8 mouse cellular contexts compared by ENCODE assay signal in the genomic region with DNA sequence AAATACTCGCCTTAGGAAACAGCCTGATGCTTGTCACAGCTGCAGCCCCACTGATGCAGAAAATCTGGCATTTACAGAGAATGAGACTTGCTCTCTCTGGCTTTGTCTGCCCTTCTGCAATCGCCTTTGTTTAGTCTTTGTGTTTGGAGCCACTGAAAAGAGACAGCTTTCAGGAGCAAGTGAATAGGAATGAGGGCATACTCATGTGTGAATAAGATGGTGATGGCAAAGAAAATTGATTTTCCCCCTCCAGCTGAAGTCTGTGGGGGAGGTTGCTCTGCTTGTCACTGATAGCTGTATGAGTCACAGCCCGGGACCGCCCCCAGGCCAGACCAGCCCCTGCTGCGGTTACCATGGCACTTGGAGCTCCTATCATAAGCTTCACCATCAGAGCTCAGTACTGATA.
A peak's percentile ranks its signal among the peaks of the same experiment; 100 is the strongest.
DNase-seq lines count a peak whose midpoint lies in the region; ATAC-seq lines count a peak whose summit lies in the region.
"Had no signal": no experiment of that assay in that cellular context is flagged by ENCODE, and none has a peak within 500 bp of the region (broad histone marks: within the 10 kb centered on the region; RNA-seq: fewer than 3 reads in every experiment).

No protein-coding gene starts in this region.

- intact Hi-C loops in left cerebral cortex, postnatal 4 days (cut with DNase I), result no loop called here

- no peak overlapping the region for H3K4me3 ChIP-seq in forebrain, embryonic 14.5 days (ENCODE audit: low read depth, low read length)
- H3K4me3 ChIP-seq in hindbrain, embryonic 11.5 days (ENCODE audit: low read depth, low read length), result no peak overlapping the region
- no peak overlapping the region for H3K4me3 ChIP-seq in neural tube, embryonic 15.5 days (replicated peaks)
- H3K4me3 ChIP-seq: megakaryocyte, embryonic 14.5 days had no signal

- H3K9ac ChIP-seq in forebrain, embryonic 14.5 days (ENCODE audit: low read length), result peak overlapping the region; percentile 43
- peak overlapping the region; percentile 34 for H3K9ac ChIP-seq in hindbrain, embryonic 11.5 days (ENCODE audit: low read depth, low read length)
- H3K9ac ChIP-seq in neural tube, embryonic 15.5 days (replicated peaks), result peak overlapping the region; percentile 37; the same call in 1 of the 2 replicates

- peak; percentile 99 for DNase-seq in Muller cell, postnatal 12 days (ENCODE audit: inconsistent ontology term)
- DNase-seq in brain, embryonic 18.5 days (ENCODE audit: low read depth, low spot score), result peak; percentile 78
- DNase-seq in forebrain, embryonic 14.5 days (ENCODE audit: low spot score), result peak; percentile 96
- peak; percentile 91 for DNase-seq in hindbrain, embryonic 11.5 days (ENCODE audit: low spot score)
- peak; percentile 92 for DNase-seq in left cerebral cortex, postnatal 4 days

- no peaks in the 10 kb centered on the region for H3K27me3 ChIP-seq in forebrain, embryonic 14.5 days (replicated peaks; ENCODE audit: control insufficient read depth, insufficient read depth, low read length)
- no peaks in the 10 kb centered on the region for H3K27me3 ChIP-seq in hindbrain, embryonic 11.5 days (ENCODE audit: control insufficient read depth, insufficient read depth, low read length)
- H3K27me3 ChIP-seq in neural tube, embryonic 15.5 days (replicated peaks), result no peaks in the 10 kb centered on the region
- H3K27me3 ChIP-seq: megakaryocyte, embryonic 14.5 days had no signal

- H3K36me3 ChIP-seq in forebrain, embryonic 14.5 days (ENCODE audit: control insufficient read depth, insufficient read depth, low read length), result no peaks in the 10 kb centered on the region
- no peaks in the 10 kb centered on the region for H3K36me3 ChIP-seq in hindbrain, embryonic 11.5 days (ENCODE audit: control insufficient read depth, insufficient read depth, low read length)
- H3K36me3 ChIP-seq in neural tube, embryonic 15.5 days, result no peaks in the 10 kb centered on the region

- peaks cover 34% of the 10 kb centered on the region for H3K4me1 ChIP-seq in forebrain, embryonic 14.5 days (ENCODE audit: control insufficient read depth, insufficient read depth, low read length)
- H3K4me1 ChIP-seq in hindbrain, embryonic 11.5 days (replicated peaks; ENCODE audit: control insufficient read depth, insufficient read depth, low read length), result peaks cover 4% of the 10 kb centered on the region; the same call in 1 of the 2 replicates
- H3K4me1 ChIP-seq in neural tube, embryonic 15.5 days, result peaks cover 31% of the 10 kb centered on the region
- H3K4me1 ChIP-seq: megakaryocyte, embryonic 14.5 days had no signal

- H3K27ac ChIP-seq in forebrain, embryonic 14.5 days (ENCODE audit: low read depth, low read length), result peak overlapping the region; percentile 96
- peak overlapping the region; percentile 92 for H3K27ac ChIP-seq in hindbrain, embryonic 11.5 days (ENCODE audit: low read depth, low read length)
- peak overlapping the region; percentile 90 for H3K27ac ChIP-seq in neural tube, embryonic 15.5 days (replicated peaks)

- peak overlapping the region; percentile 34; the same call in 1 of the 2 replicates for H3K4me2 ChIP-seq in forebrain, embryonic 14.5 days (ENCODE audit: low read length)
- H3K4me2 ChIP-seq in hindbrain, embryonic 11.5 days (replicated peaks; ENCODE audit: low read depth, low read length), result no peak overlapping the region
- H3K4me2 ChIP-seq in neural tube, embryonic 15.5 days, result peak overlapping the region; percentile 36

- ATAC-seq in forebrain, embryonic 14.5 days, result peak; percentile 98
- peak; percentile 99 for ATAC-seq in hindbrain, embryonic 11.5 days (ENCODE audit: low FRiP score)
- ATAC-seq in neural tube, embryonic 15.5 days (ENCODE audit: low FRiP score), result peak; percentile 95
- no peak for ATAC-seq in megakaryocyte-erythroid progenitor cell, adult 5-6 weeks (replicated peaks; ENCODE audit: low FRiP score, low TSS enrichment, poor library complexity, severe bottlenecking)

- 3% methylated on average over 5 of the region's 5 CpGs for WGBS in forebrain, embryonic 14.5 days
- 8% methylated on average over 5 of the region's 5 CpGs for WGBS in hindbrain, embryonic 11.5 days
- WGBS in neural tube, embryonic 15.5 days, result 0% methylated on average over 5 of the region's 5 CpGs

- H3K9me3 ChIP-seq in forebrain, embryonic 14.5 days (replicated peaks; ENCODE audit: control insufficient read depth, low read length), result no peaks in the 10 kb centered on the region
- no peaks in the 10 kb centered on the region for H3K9me3 ChIP-seq in hindbrain, embryonic 11.5 days (ENCODE audit: control insufficient read depth, low read length)
- no peaks in the 10 kb centered on the region for H3K9me3 ChIP-seq in neural tube, embryonic 15.5 days (replicated peaks)
- H3K9me3 ChIP-seq: megakaryocyte, embryonic 14.5 days had no signal
